Mouse (Mus musculus) cerebellum, postnatal 36 days (tissue): Measurements from ENCODE around the gene Gm3173.
"Not testable (repeated sequence)": the region's sequence is repeated elsewhere in the genome, so short reads cannot be mapped to it uniquely, and the experiment has no call there.

ENCODE experiments used
- DNase-seq, 2 experiments: peaks; one replicate each; pipeline ENCODE4 v3.0.0; 2021 to 2022; ENCODE audit warnings: mixed read lengths in 2 of 2

Gm3173 gene

DNA sequence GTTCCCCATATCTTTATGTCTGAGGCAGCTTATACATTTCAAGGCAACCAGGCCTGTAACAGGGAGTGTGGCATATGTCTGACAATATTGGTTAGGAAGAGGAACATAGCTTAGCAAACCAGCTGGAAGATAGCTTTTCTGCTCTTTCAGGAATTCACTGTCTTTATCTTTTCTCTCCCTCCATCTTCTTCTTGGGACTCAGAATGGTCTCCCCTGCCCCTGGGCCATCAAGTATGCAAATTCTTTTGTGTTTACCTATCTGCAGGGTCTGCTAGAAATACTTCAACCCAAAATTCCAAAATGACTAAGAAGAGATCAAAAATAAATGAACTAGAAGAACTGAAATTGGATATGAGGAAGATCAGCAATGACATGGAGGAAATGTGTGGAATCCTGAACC is at the start of gene Gm3173:
Gene Gm3173, plus strand, starts transcription at position 301 of the 400 bp plus-strand sequence.
- DNase-seq: not testable (repeated sequence)

DNA sequence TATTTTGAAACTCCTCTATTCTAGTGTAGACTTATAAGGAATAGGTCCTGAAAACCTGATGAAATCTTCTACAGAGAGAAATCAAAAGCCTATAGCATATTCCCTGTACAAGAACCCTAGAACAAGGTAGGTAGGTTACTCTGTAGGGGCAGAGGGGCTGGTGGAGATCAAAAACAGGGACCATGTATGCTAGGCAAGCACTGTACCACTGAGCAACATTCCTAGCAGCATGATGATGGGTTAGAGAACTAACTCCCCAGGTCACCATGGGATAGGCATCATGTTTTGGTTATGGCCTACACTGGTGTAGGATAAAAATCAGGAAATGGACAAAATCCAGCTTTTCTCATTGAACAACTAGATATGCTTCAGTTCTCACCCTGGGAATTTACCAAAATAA is 45.2 kb upstream of the Gm3173 start:
- not testable (repeated sequence) for DNase-seq

DNA sequence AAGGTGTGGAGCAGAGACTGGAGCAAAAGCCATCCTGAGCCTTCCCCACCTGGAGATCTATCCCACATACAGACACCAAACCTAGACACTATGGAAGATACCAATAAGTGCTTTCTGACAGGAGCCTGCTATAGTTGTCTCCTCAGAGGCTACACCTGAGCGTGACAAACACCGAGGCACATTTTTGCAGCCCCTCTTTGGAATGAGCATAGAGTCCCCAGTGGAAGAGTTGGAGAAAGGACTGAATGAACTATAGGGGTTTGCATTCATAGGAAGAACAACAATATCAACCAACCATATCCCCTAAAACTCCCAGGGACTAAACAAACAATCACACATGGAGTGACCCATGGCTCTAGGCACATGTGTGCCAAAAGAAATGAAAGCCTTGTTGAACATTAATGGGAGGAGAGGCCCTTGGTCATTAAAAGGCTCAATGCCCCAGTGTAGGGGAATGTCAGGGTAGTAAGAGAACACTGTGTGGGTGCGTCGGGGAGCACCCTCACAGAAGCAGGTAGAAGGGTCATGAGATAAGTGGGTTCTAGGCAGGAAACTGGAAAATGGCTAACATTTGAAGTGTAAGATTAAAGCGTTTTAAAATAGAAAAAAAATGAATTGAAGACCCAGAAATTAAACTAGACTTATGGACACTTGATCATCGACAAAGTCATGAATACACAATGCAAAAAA is 37.8 kb upstream of the Gm3173 start:
- DNase-seq: not testable (repeated sequence)

- DNase-seq: not testable (repeated sequence)
Observed at GRCm38 (mm10) chr14:4397226-4397625, 33.6 kb upstream of the Gm3173 start, which contains the start of gene Gm3159. Gene Gm3159 (plus strand): TSS chr14:4397526.

- DNase-seq: not testable (repeated sequence)
Observed at GRCm38 (mm10) chr14:4398624-4399023, 32.2 kb upstream of the Gm3173 start.

GRCm38 (mm10) chr14:4400115-4400789 is 30.5 kb upstream of the Gm3173 start:
- DNase-seq: not testable (repeated sequence)

- DNase-seq: not testable (repeated sequence)
Observed at GRCm38 (mm10) chr14:4401245-4401644, 29.5 kb upstream of the Gm3173 start.

DNA sequence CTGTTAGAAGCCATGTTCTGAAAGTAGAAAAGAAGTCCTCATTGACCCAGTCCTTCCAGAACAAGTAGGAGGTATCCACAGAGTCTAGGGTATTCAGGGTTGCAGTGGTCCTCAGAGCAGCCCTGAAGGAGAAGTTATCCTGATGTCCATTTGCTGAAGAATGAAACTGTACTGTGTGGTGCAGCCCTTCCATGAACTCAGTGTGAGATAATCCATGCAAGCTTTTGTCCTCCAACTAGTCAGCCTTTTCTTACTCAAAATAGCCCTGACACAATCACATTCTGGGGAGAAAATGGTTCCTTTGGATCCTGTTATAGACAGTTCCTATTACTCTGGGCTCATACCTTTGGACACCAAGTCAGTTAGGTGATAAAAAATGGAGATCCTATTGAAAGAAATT is 27.0 kb upstream of the Gm3173 start:
- not testable (repeated sequence) for DNase-seq

DNA sequence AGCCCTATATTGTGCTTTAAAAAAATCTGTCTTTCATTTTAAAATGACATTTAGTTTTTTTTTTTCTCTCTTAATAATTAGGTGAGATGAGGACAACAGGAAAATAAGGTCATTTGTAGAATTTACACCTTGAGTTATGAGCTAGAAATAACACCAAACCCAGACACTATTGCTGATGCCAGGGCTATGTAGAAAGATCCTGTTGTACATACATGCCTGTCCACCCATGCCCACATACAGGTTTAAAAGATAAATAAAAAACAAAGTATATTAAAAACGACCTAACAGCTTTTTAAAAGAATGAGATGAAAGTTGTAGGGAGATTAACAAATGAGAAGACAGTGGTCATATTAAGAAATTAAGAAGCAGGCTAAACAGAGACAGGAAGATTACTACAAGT is 20.9 kb upstream of the Gm3173 start:
- not testable (repeated sequence) for DNase-seq

GRCm38 (mm10) chr14:4414965-4415835 is 15.6 kb upstream of the Gm3173 start, which contains the start of gene Gm3164:
Gene Gm3164 (plus strand): TSS chr14:4415448.
- peak in 1 of 2 experiments; percentile 26 for DNase-seq

GRCm38 (mm10) chr14:4481445-4481844 is 50.7 kb downstream of the Gm3173 start, which contains the start of gene Gm3182:
Gene Gm3182 (plus strand): TSS chr14:4481745.
- DNase-seq: not testable (repeated sequence)

GRCm38 (mm10) chr14:4499425-4499824 is 68.6 kb downstream of the Gm3173 start:
- DNase-seq: not testable (repeated sequence)

GRCm38 (mm10) chr14:4555105-4555504 is 124.3 kb downstream of the Gm3173 start, which contains the start of gene Gm3047:
Gene Gm3047 (plus strand): TSS chr14:4555405.
- DNase-seq: not testable (repeated sequence)
